Mouse (Mus musculus): ENCODE results near the gene Tmprss9.

DNA sequence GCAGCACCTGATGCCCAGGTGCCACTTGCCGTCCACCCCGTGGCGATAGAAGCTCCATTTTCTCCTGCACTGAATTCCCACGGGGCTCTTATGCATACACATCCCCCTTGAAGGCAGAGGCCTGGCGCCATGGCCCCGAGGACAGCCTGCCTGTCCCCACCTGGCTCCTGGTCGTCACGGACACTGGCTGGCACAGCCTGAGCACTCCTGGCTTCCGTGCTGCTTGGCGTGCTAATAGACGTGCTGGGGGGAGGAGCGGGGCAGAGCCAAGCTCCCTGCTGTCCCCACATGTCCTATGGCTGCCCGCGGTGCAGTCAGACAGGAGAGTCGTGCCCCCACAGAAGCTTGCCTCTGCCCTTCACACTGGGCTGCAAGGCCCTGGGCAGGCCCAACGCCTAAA lies 7.2 kb upstream of the Tmprss9 start:
- TF ChIP-seq POLR2A (IDR thresholded peaks at IDR 0.05; ENCODE audit: borderline replicate concordance, low read depth, low read length) (no peak), CTCF (IDR thresholded peaks at IDR 0.05; ENCODE audit: low read depth, low read length) (no peak)
